Mouse (Mus musculus) spleen, adult 2 months (tissue): ENCODE measurements at regions not wholly inside any gene's neighbourhood (a gene's known extent, or its start where the extent isn't known, plus 50 kb on each side); places are given as distances from the start of the nearest gene placed in this dataset.

Experiments used
- CTCF ChIP-seq: fragments of 200-500 bp; IDR thresholded peaks from 2 replicates; pipeline ENCODE4 v1.5.1; 2011; ENCODE audit warnings: mild to moderate bottlenecking, inconsistent platforms; ENCODE audit not compliant: insufficient read depth, insufficient read length, insufficient replicate concordance; ENCODE audit errors: extremely low read depth
- POLR2A ChIP-seq: fragments of 200-500 bp; IDR thresholded peaks from 2 replicates; pipeline ENCODE4 v1.6.1; 2011; ENCODE audit warnings: low read depth, low read length, inconsistent platforms

- TF ChIP-seq POLR2A (no peak), CTCF (no peak)
Measured at GRCm38 (mm10) chr6:120592705-120593104, 61.6 kb upstream of the Hdhd5 start.
